14 mouse cellular contexts compared by ENCODE assay signal in genomic region chr7:45137171-45138006, GRCm38 (mm10). TPM values are rescaled to one million over a fixed set of nuclear protein-coding genes. Genes with fewer than 3 reads are reported as not detected.
DNase-seq lines count a peak whose midpoint lies in the region; ATAC-seq lines count a peak whose summit lies in the region.
"Had no signal": no experiment of that assay in that cellular context is flagged by ENCODE, and none has a peak within 500 bp of the region (broad histone marks: within the 10 kb centered on the region; RNA-seq: fewer than 3 reads in every experiment).

No protein-coding gene starts in this region.

- peaks cover 39% of the 10 kb centered on the region for H3K27me3 ChIP-seq in forebrain, embryonic 10.5 days (ENCODE audit: poor library complexity, severe bottlenecking)
- peaks cover 29% of the 10 kb centered on the region for H3K27me3 ChIP-seq in forebrain, embryonic 12.5 days
- no peaks in the 10 kb centered on the region for H3K27me3 ChIP-seq in liver, embryonic 15.5 days

- H3K36me3 ChIP-seq in forebrain, embryonic 10.5 days (replicated peaks) = peaks cover 13% of the 10 kb centered on the region
- H3K36me3 ChIP-seq in forebrain, embryonic 12.5 days (replicated peaks) = peaks cover 5% of the 10 kb centered on the region
- H3K36me3 ChIP-seq in liver, embryonic 15.5 days (replicated peaks) = peaks cover 14% of the 10 kb centered on the region

- ATAC-seq in forebrain, embryonic 12.5 days (ENCODE audit: low FRiP score) = no peak
- ATAC-seq in liver, embryonic 15.5 days (ENCODE audit: insufficient read depth) = peak; percentile 53

- H3K4me2 ChIP-seq in forebrain, embryonic 12.5 days = no peak overlapping the region
- peak overlapping the region; percentile 95 for H3K4me2 ChIP-seq in liver, embryonic 15.5 days

- no peaks in the 10 kb centered on the region for H3K9me3 ChIP-seq in forebrain, embryonic 10.5 days
- no peaks in the 10 kb centered on the region for H3K9me3 ChIP-seq in forebrain, embryonic 12.5 days
- H3K9me3 ChIP-seq in liver, embryonic 15.5 days (replicated peaks) = no peaks in the 10 kb centered on the region
- H3K9me3 ChIP-seq: limb, embryonic 15.5 days had no signal

- peaks cover 28% of the 10 kb centered on the region for H3K4me1 ChIP-seq in forebrain, embryonic 10.5 days
- H3K4me1 ChIP-seq in forebrain, embryonic 12.5 days = peaks cover 6% of the 10 kb centered on the region; the same call in 1 of the 2 replicates
- H3K4me1 ChIP-seq in liver, embryonic 15.5 days (replicated peaks) = peaks cover 56% of the 10 kb centered on the region

- no peak overlapping the region for H3K9ac ChIP-seq in forebrain, embryonic 12.5 days
- H3K9ac ChIP-seq in liver, embryonic 15.5 days = no peak overlapping the region; the same call in 1 of the 2 replicates
- H3K9ac ChIP-seq: limb, embryonic 15.5 days had no signal

- no peak overlapping the region for H3K4me3 ChIP-seq in forebrain, embryonic 10.5 days
- no peak overlapping the region for H3K4me3 ChIP-seq in forebrain, embryonic 12.5 days (replicated peaks)
- 0 out of 2 replicates have a peak overlapping the region, but pooled peaks have one; percentile 12 for H3K4me3 ChIP-seq in liver, embryonic 15.5 days (replicated peaks)
- H3K4me3 ChIP-seq: left cerebral cortex, adult 2 months had no signal

- DNase-seq in forebrain, embryonic 10.5 days (ENCODE audit: extremely low spot score, low spot score) = no peak
- DNase-seq in 416B (ENCODE audit: low read depth) = peak; percentile 99
- DNase-seq in c-Kit-positive CD71-positive TER-119-negative erythroid progenitor cells, embryonic 14.5 days (ENCODE audit: low read depth) = peak; percentile 87
- DNase-seq in adrenal gland, adult 2 months = no peak
- DNase-seq in gastrocnemius, adult 18-20 months (ENCODE audit: low spot score) = no peak
- no peak for DNase-seq in embryo, embryonic 11 days
- DNase-seq: heart, postnatal 14 days; kidney, postnatal 14 days had no signal

- peak overlapping the region; percentile 56; the same call in 1 of the 2 replicates for H3K27ac ChIP-seq in forebrain, embryonic 10.5 days
- H3K27ac ChIP-seq in forebrain, embryonic 12.5 days = no peak overlapping the region
- H3K27ac ChIP-seq in liver, embryonic 15.5 days (replicated peaks) = peak overlapping the region; percentile 79
- H3K27ac ChIP-seq: left cerebral cortex, adult 2 months; limb, embryonic 15.5 days; macrophage had no signal

- 89% methylated on average over 12 of the region's 12 CpGs for WGBS in forebrain, embryonic 10.5 days
- 89% methylated on average over 12 of the region's 12 CpGs for WGBS in forebrain, embryonic 12.5 days
- WGBS in liver, embryonic 15.5 days (ENCODE audit: insufficient replicate concordance) = 12% methylated on average over 12 of the region's 12 CpGs

RNA-seq across cellular contexts. Expression of gene Flt3l, which starts 1.2 kb away (rescaled TPM):
- 1.1 and 1.4 TPM in 2 replicates for polyA plus RNA-seq in forebrain, embryonic 10.5 days (2016; fragmentation: Nextera tagmentation; extraction: Ambion mirVana)
- 0.21 and 0.72 TPM in 2 replicates for polyA plus RNA-seq in forebrain, embryonic 12.5 days (2016; fragmentation: Nextera tagmentation; extraction: Ambion mirVana)
- polyA plus RNA-seq in liver, embryonic 15.5 days (2015; fragmentation: Nextera tagmentation; extraction: Ambion mirVana) = 3.4 and 3.7 TPM in 2 replicates
- 10 to 100 TPM; 20.5 to 25.3 TPM for total RNA-seq in adrenal gland, adult 2 months (2021)
- 122 TPM in 2 replicates for polyA plus RNA-seq in adrenal gland, adult 2 months (2012; rRNA removed)
- total RNA-seq in gastrocnemius, adult 18-20 months (2021) = 1 to 10 TPM; 1.8 to 3.0 TPM

RNA-seq across cellular contexts. Expression of gene Gm45713, which starts 1.4 kb away (rescaled TPM):
- polyA plus RNA-seq in forebrain, embryonic 10.5 days (2016; fragmentation: Nextera tagmentation; extraction: Ambion mirVana) = 0.11 and 0.27 TPM in 2 replicates
- polyA plus RNA-seq in forebrain, embryonic 12.5 days (2016; fragmentation: Nextera tagmentation; extraction: Ambion mirVana) = 0.27 TPM in 1 of 2 replicates, not detected in the other
- 0.10 TPM in 1 of 2 replicates, not detected in the other for polyA plus RNA-seq in liver, embryonic 15.5 days (2015; fragmentation: Nextera tagmentation; extraction: Ambion mirVana)
- not detected for total RNA-seq in adrenal gland, adult 2 months (2021)
- polyA plus RNA-seq in adrenal gland, adult 2 months (2012; rRNA removed) = 6.3 and 7.4 TPM in 2 replicates
- total RNA-seq in gastrocnemius, adult 18-20 months (2021) = 1 to 10 TPM in 1 of 2 experiments, not detected in 1; 1.2 TPM
- total RNA-seq: gastrocnemius, adult 8-10 months; left cerebral cortex, adult 2 months had no signal
- polyA plus RNA-seq: limb, embryonic 15.5 days; macrophage had no signal

RNA-seq across cellular contexts. Expression of gene Rpl13a, which starts 8.8 kb away (rescaled TPM):
- 1,219 and 1,234 TPM in 2 replicates for polyA plus RNA-seq in forebrain, embryonic 10.5 days (2016; fragmentation: Nextera tagmentation; extraction: Ambion mirVana)
- 1,106 and 1,135 TPM in 2 replicates for polyA plus RNA-seq in forebrain, embryonic 12.5 days (2016; fragmentation: Nextera tagmentation; extraction: Ambion mirVana)
- polyA plus RNA-seq in liver, embryonic 15.5 days (2015; fragmentation: Nextera tagmentation; extraction: Ambion mirVana) = 534 and 633 TPM in 2 replicates
- total RNA-seq in adrenal gland, adult 2 months (2021) = 1,000 to 10,000 TPM; 1,285 to 1,750 TPM
- 476 and 515 TPM in 2 replicates for polyA plus RNA-seq in adrenal gland, adult 2 months (2012; rRNA removed)
- 100 to 1,000 TPM; 643 to 706 TPM for total RNA-seq in gastrocnemius, adult 18-20 months (2021)

RNA-seq across cellular contexts. Expression of gene Rps11, which starts 13.2 kb away (rescaled TPM):
- polyA plus RNA-seq in forebrain, embryonic 10.5 days (2016; fragmentation: Nextera tagmentation; extraction: Ambion mirVana) = 1,843 and 1,853 TPM in 2 replicates
- polyA plus RNA-seq in forebrain, embryonic 12.5 days (2016; fragmentation: Nextera tagmentation; extraction: Ambion mirVana) = 1,226 and 1,285 TPM in 2 replicates
- 673 and 768 TPM in 2 replicates for polyA plus RNA-seq in liver, embryonic 15.5 days (2015; fragmentation: Nextera tagmentation; extraction: Ambion mirVana)
- 1,000 to 10,000 TPM; 1,290 to 1,478 TPM for total RNA-seq in adrenal gland, adult 2 months (2021)
- polyA plus RNA-seq in adrenal gland, adult 2 months (2012; rRNA removed) = 60.0 and 80.0 TPM in 2 replicates
- 100 to 1,000 TPM; 490 to 529 TPM for total RNA-seq in gastrocnemius, adult 18-20 months (2021)

RNA-seq across cellular contexts. Expression of gene Pih1d1, which starts 16.7 kb away (rescaled TPM):
- 98.5 and 99.6 TPM in 2 replicates for polyA plus RNA-seq in forebrain, embryonic 10.5 days (2016; fragmentation: Nextera tagmentation; extraction: Ambion mirVana)
- 95.0 and 97.5 TPM in 2 replicates for polyA plus RNA-seq in forebrain, embryonic 12.5 days (2016; fragmentation: Nextera tagmentation; extraction: Ambion mirVana)
- 42.2 and 46.8 TPM in 2 replicates for polyA plus RNA-seq in liver, embryonic 15.5 days (2015; fragmentation: Nextera tagmentation; extraction: Ambion mirVana)
- 10 to 100 TPM; 52.2 to 69.2 TPM for total RNA-seq in adrenal gland, adult 2 months (2021)
- 46.1 and 50.8 TPM in 2 replicates for polyA plus RNA-seq in adrenal gland, adult 2 months (2012; rRNA removed)
- total RNA-seq in gastrocnemius, adult 18-20 months (2021) = 10 to 100 TPM; 34.2 to 34.5 TPM

Comparison
In these comparisons a context has a peak if more than half of its experiments do, and no peak if none do; other contexts are left out.
1. DNase-seq: peak in 416B (single experiment) and c-Kit-positive CD71-positive TER-119-negative erythroid progenitor cells, embryonic 14.5 days (single experiment); none in forebrain, embryonic 10.5 days (single experiment), adrenal gland, adult 2 months (single experiment), gastrocnemius, adult 18-20 months (single experiment) and embryo, embryonic 11 days (single experiment).
2. RNA of gene Flt3l, which starts 1.2 kb away (polyA plus RNA-seq): 122 TPM in adrenal gland, adult 2 months; 3.4 to 3.7 TPM in liver, embryonic 15.5 days, 1.1 to 1.4 TPM in forebrain, embryonic 10.5 days and 0.21 to 0.72 TPM in forebrain, embryonic 12.5 days; every median in the first group is over 10 times any median in the second.